21 mouse cellular contexts compared by ENCODE assay signal in genomic region chrX:36141994-36142639, GRCm38 (mm10).
"Had no signal": no experiment of that assay in that cellular context is flagged by ENCODE, and none has a peak within 500 bp of the region (broad histone marks: within the 10 kb centered on the region; RNA-seq: fewer than 3 reads in every experiment).

No protein-coding gene starts in this region.

- DNase-seq: kidney, adult 18-20 months; kidney, adult 9 months; kidney, postnatal 14 days; kidney, postnatal 4 days; left cerebral cortex, postnatal 4 days; liver, embryonic 13.5 days; lung, postnatal 10 days; lung, postnatal 36 days; right cerebral cortex, adult 18-20 months; right cerebral cortex, postnatal 14 days; right cerebral cortex, postnatal 4 days; thymus, adult 2 months; thymus, postnatal 25 days had no signal

- H3K36me3 ChIP-seq: limb, embryonic 13.5 days; liver, embryonic 13.5 days; lung, embryonic 15.5 days; midbrain, embryonic 10.5 days; midbrain, embryonic 13.5 days had no signal

- H3K9me3 ChIP-seq: limb, embryonic 13.5 days; liver, embryonic 13.5 days; lung, embryonic 15.5 days; megakaryocyte, embryonic 14.5 days; midbrain, embryonic 10.5 days; midbrain, embryonic 13.5 days had no signal

- H3K4me2 ChIP-seq: limb, embryonic 13.5 days; liver, embryonic 13.5 days; lung, embryonic 15.5 days; midbrain, embryonic 13.5 days had no signal

- H3K9ac ChIP-seq: limb, embryonic 13.5 days; liver, embryonic 13.5 days; lung, embryonic 15.5 days; midbrain, embryonic 13.5 days had no signal

- H3K4me1 ChIP-seq: limb, embryonic 13.5 days; liver, embryonic 13.5 days; lung, embryonic 15.5 days; megakaryocyte, embryonic 14.5 days; midbrain, embryonic 10.5 days; midbrain, embryonic 13.5 days had no signal

- H3K27ac ChIP-seq: limb, embryonic 13.5 days; liver, embryonic 13.5 days; lung, embryonic 15.5 days; midbrain, embryonic 10.5 days; midbrain, embryonic 13.5 days; stomach, postnatal 0 days had no signal

- H3K27me3 ChIP-seq: limb, embryonic 13.5 days; liver, embryonic 13.5 days; lung, embryonic 15.5 days; midbrain, embryonic 13.5 days had no signal

- H3K4me3 ChIP-seq: limb, embryonic 13.5 days; liver, embryonic 13.5 days; lung, embryonic 15.5 days; megakaryocyte, embryonic 14.5 days; midbrain, embryonic 10.5 days; midbrain, embryonic 13.5 days had no signal

- ATAC-seq: inflammation-experienced regulatory T-cells, adult 6 months; midbrain, embryonic 13.5 days; midbrain, embryonic 16.5 days had no signal
